ENCODE assay signal across 19 mouse cellular contexts in the genomic region with DNA sequence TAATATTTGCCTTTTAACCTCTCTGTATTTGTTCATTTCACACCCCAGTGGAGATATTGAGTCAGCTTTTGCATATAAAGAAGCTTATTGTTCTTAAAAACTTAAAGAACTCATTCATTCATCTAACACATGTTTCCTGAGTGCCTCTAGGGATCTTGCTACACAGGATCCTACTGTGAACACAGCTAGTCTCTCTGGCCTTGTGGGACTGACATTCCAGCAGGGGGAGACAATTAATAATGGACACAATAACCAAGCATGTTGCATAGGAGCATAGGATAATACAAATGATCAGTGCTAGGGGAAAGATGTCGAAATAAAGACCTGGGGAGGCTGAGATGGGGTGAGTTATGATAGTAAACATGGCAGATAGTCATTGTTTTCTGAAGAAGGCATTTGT. TPM values are rescaled to one million over a fixed set of nuclear protein-coding genes. Genes with fewer than 3 reads are reported as not detected.
DNase-seq lines count a peak whose midpoint lies in the region; ATAC-seq and TF ChIP-seq lines count a peak whose summit lies in the region.
"Had no signal": no experiment of that assay in that cellular context is flagged by ENCODE, and none has a peak within 500 bp of the region (broad histone marks: within the 10 kb centered on the region; RNA-seq: fewer than 3 reads in every experiment).

No protein-coding gene starts in this region.

- TF ChIP-seq CTCF in intestine, postnatal 0 days (IDR thresholded peaks at IDR 0.05; ENCODE audit: low read depth) = peak; percentile 50
- TF ChIP-seq CTCF in lung, postnatal 0 days (IDR thresholded peaks at IDR 0.05) = peak; percentile 43

- TF ChIP-seq EP300 in lung, postnatal 0 days (IDR thresholded peaks at IDR 0.05) = no peak

- H3K4me1 ChIP-seq in intestine, postnatal 0 days (replicated peaks; ENCODE audit: control insufficient read depth, insufficient read depth, low read length) = no peaks in the 10 kb centered on the region
- H3K4me1 ChIP-seq in intestine, embryonic 15.5 days (replicated peaks) = no peaks in the 10 kb centered on the region
- no peaks in the 10 kb centered on the region for H3K4me1 ChIP-seq in lung, postnatal 0 days (ENCODE audit: insufficient read depth, low read depth, low read length)
- H3K4me1 ChIP-seq: embryonic facial prominence, embryonic 12.5 days; liver, embryonic 15.5 days had no signal

- DNase-seq in embryo, embryonic 10 days (ENCODE audit: low spot score) = peak; percentile 14
- DNase-seq in embryo, embryonic 9.5 days (ENCODE audit: extremely low spot score) = no peak
- DNase-seq in lung, postnatal 0 days (ENCODE audit: low spot score) = no peak
- DNase-seq in lung, postnatal 14 days = no peak
- DNase-seq in thymus, postnatal 4 days = no peak
- no peak for DNase-seq in B cell, adult 2 months
- DNase-seq: cerebellum, postnatal 14 days; forebrain, postnatal 0 days; gastrocnemius, postnatal 10 days; kidney, adult 9 months; left cerebral cortex, postnatal 4 days; lung, postnatal 4 days; right cerebral cortex, postnatal 25 days; thymus, postnatal 36 days had no signal

- H3K9ac ChIP-seq in intestine, postnatal 0 days (ENCODE audit: low read depth, low read length) = no peak overlapping the region
- no peak overlapping the region for H3K9ac ChIP-seq in intestine, embryonic 15.5 days
- no peak overlapping the region for H3K9ac ChIP-seq in lung, postnatal 0 days (replicated peaks; ENCODE audit: low read depth)
- H3K9ac ChIP-seq: embryonic facial prominence, embryonic 12.5 days; forebrain, postnatal 0 days; liver, embryonic 15.5 days had no signal

- ATAC-seq in intestine, postnatal 0 days = no peak
- ATAC-seq in intestine, embryonic 15.5 days = no peak
- ATAC-seq in lung, postnatal 0 days = no peak
- ATAC-seq: forebrain, postnatal 0 days had no signal

- no peak overlapping the region for H3K27ac ChIP-seq in intestine, postnatal 0 days (ENCODE audit: low read depth, low read length)
- no peak overlapping the region for H3K27ac ChIP-seq in intestine, embryonic 15.5 days
- no peak overlapping the region for H3K27ac ChIP-seq in lung, postnatal 0 days (ENCODE audit: low read length)
- H3K27ac ChIP-seq: embryonic facial prominence, embryonic 12.5 days; liver, embryonic 15.5 days had no signal

- H3K4me3 ChIP-seq in intestine, postnatal 0 days (ENCODE audit: low read depth, low read length) = no peak overlapping the region
- no peak overlapping the region for H3K4me3 ChIP-seq in intestine, embryonic 15.5 days (replicated peaks)
- H3K4me3 ChIP-seq in lung, postnatal 0 days (ENCODE audit: low read depth, low read length) = no peak overlapping the region
- H3K4me3 ChIP-seq: embryonic facial prominence, embryonic 12.5 days; liver, embryonic 15.5 days had no signal

- H3K36me3 ChIP-seq in intestine, postnatal 0 days (ENCODE audit: control insufficient read depth, insufficient read depth) = no peaks in the 10 kb centered on the region
- H3K36me3 ChIP-seq in intestine, embryonic 15.5 days = no peaks in the 10 kb centered on the region
- H3K36me3 ChIP-seq in lung, postnatal 0 days (ENCODE audit: insufficient read depth, low read length) = no peaks in the 10 kb centered on the region
- H3K36me3 ChIP-seq: embryonic facial prominence, embryonic 12.5 days; liver, embryonic 15.5 days had no signal

- 60% methylated on average over 1 of the region's 1 CpGs for WGBS in intestine, postnatal 0 days
- 73% methylated on average over 1 of the region's 1 CpGs for WGBS in intestine, embryonic 15.5 days
- 71% methylated on average over 1 of the region's 1 CpGs for WGBS in lung, postnatal 0 days

- H3K27me3 ChIP-seq in intestine, postnatal 0 days (replicated peaks; ENCODE audit: control insufficient read depth, insufficient read depth, low read length) = no peaks in the 10 kb centered on the region
- no peaks in the 10 kb centered on the region for H3K27me3 ChIP-seq in intestine, embryonic 15.5 days (replicated peaks)
- no peaks in the 10 kb centered on the region for H3K27me3 ChIP-seq in lung, postnatal 0 days (replicated peaks; ENCODE audit: insufficient read depth, low read length)
- H3K27me3 ChIP-seq: embryonic facial prominence, embryonic 12.5 days had no signal

- no peak overlapping the region for H3K4me2 ChIP-seq in intestine, postnatal 0 days (replicated peaks; ENCODE audit: low read depth)
- H3K4me2 ChIP-seq in intestine, embryonic 15.5 days (replicated peaks) = no peak overlapping the region
- no peak overlapping the region for H3K4me2 ChIP-seq in lung, postnatal 0 days (replicated peaks; ENCODE audit: low read depth, low read length)
- H3K4me2 ChIP-seq: embryonic facial prominence, embryonic 12.5 days; liver, embryonic 15.5 days; midbrain, embryonic 11.5 days had no signal

- H3K9me3 ChIP-seq in intestine, postnatal 0 days (ENCODE audit: control insufficient read depth) = no peaks in the 10 kb centered on the region
- no peaks in the 10 kb centered on the region for H3K9me3 ChIP-seq in intestine, embryonic 15.5 days
- H3K9me3 ChIP-seq in lung, postnatal 0 days (ENCODE audit: low read length) = no peaks in the 10 kb centered on the region
- H3K9me3 ChIP-seq: embryonic facial prominence, embryonic 12.5 days; liver, embryonic 15.5 days had no signal

RNA-seq across cellular contexts. Expression of a gene that starts 22.1 kb away (rescaled TPM):
- 2.1 and 2.8 TPM in 2 replicates for polyA plus RNA-seq in intestine, postnatal 0 days (2015; fragmentation: Nextera tagmentation; extraction: Ambion mirVana)
- 3.1 and 3.6 TPM in 2 replicates for polyA plus RNA-seq in intestine, embryonic 15.5 days (2015; fragmentation: Nextera tagmentation; extraction: Ambion mirVana)
- polyA plus RNA-seq in lung, postnatal 0 days (2015; fragmentation: Nextera tagmentation; extraction: Ambion mirVana) = 1.4 and 1.5 TPM in 2 replicates
